In the genomic region with DNA sequence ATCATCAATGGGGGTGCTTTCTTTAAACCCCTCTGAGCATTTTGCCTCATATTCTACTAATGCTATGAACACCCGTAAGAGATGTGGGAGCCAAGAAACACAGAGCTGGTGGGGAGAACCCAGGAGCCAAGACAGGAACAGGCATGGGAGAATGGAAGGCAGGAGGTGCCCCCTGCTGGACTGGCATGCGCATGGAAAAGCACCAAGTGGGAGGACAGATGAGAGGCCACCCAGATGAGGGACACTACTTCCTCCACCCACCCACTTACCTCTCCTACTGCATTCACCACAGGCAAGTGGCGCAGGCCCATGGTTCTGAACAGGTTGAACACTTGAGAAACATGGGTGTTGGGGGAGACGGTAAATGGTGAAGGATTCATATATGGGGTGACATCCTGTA, we compare ENCODE assay signal across 9 mouse cellular contexts. TPM values are rescaled to one million over a fixed set of nuclear protein-coding genes. Genes with fewer than 3 reads are reported as not detected.
DNase-seq lines count a peak whose midpoint lies in the region; ATAC-seq and TF ChIP-seq lines count a peak whose summit lies in the region.
"Had no signal": no experiment of that assay in that cellular context is flagged by ENCODE, and none has a peak within 500 bp of the region (broad histone marks: within the 10 kb centered on the region; RNA-seq: fewer than 3 reads in every experiment).

No protein-coding gene starts in this region.

- H3K4me1 ChIP-seq in spleen, adult 2 months (ENCODE audit: control insufficient read depth, insufficient read depth, insufficient read length), result no peaks in the 10 kb centered on the region
- no peaks in the 10 kb centered on the region for H3K4me1 ChIP-seq in embryonic facial prominence, embryonic 11.5 days (ENCODE audit: control insufficient read depth, insufficient read depth, low read length)
- no peaks in the 10 kb centered on the region for H3K4me1 ChIP-seq in lung, adult 2 months (ENCODE audit: control insufficient read depth, insufficient read depth, low read length)

- no peak overlapping the region for H3K4me3 ChIP-seq in spleen, adult 2 months (ENCODE audit: extremely low read depth, insufficient read depth, insufficient read length)
- H3K4me3 ChIP-seq in embryonic facial prominence, embryonic 11.5 days (ENCODE audit: low read depth, low read length), result no peak overlapping the region
- no peak overlapping the region for H3K4me3 ChIP-seq in lung, adult 2 months (replicated peaks; ENCODE audit: extremely low read depth, low read depth, low read length)
- H3K4me3 ChIP-seq: erythroblast, embryonic 14.5 days had no signal

- DNase-seq in cerebellum, adult 18-20 months, result peak; percentile 30 to 40
- no peak for DNase-seq in cerebellum, adult 11 months
- no peak for DNase-seq in spleen, adult 2 months (ENCODE audit: low read depth in 1 of 2, low spot score in 2 of 2)
- DNase-seq in spleen, adult 12 weeks (ENCODE audit: low spot score), result no peak
- peak; percentile 23 for DNase-seq in embryonic facial prominence, embryonic 11.5 days (ENCODE audit: low spot score)
- peak; percentile 52 to 78 for DNase-seq in kidney, postnatal 36 days
- DNase-seq in lung, adult 2 months, result peak; percentile 22
- peak; percentile 60 for DNase-seq in right cerebral cortex, postnatal 4 days

- no peaks in the 10 kb centered on the region for H3K9me3 ChIP-seq in embryonic facial prominence, embryonic 11.5 days (replicated peaks; ENCODE audit: control insufficient read depth, low read length)

- H3K4me2 ChIP-seq in embryonic facial prominence, embryonic 11.5 days (ENCODE audit: low read depth, low read length), result no peak overlapping the region

- WGBS in spleen, adult 2 months, result 93% methylated on average over 4 of the region's 4 CpGs
- 86% methylated on average over 4 of the region's 4 CpGs for WGBS in embryonic facial prominence, embryonic 11.5 days
- 73% methylated on average over 4 of the region's 4 CpGs for WGBS in lung, adult 2 months

- ATAC-seq in embryonic facial prominence, embryonic 11.5 days (replicated peaks; ENCODE audit: insufficient number of reproducible peaks, low FRiP score, low TSS enrichment, low read depth), result no peak

- no peak for TF ChIP-seq POLR2A in spleen, adult 2 months (IDR thresholded peaks at IDR 0.05; ENCODE audit: low read depth, low read length)
- no peak for TF ChIP-seq POLR2A in lung, adult 2 months (IDR thresholded peaks at IDR 0.05; ENCODE audit: borderline replicate concordance, extremely low read depth, low read depth, low read length)

- H3K27ac ChIP-seq in spleen, adult 2 months (ENCODE audit: insufficient read depth, low read length), result no peak overlapping the region
- no peak overlapping the region for H3K27ac ChIP-seq in embryonic facial prominence, embryonic 11.5 days (replicated peaks; ENCODE audit: low read depth, low read length)

- no peak overlapping the region for H3K9ac ChIP-seq in embryonic facial prominence, embryonic 11.5 days (replicated peaks; ENCODE audit: low read length)

- H3K27me3 ChIP-seq in spleen, adult 2 months (ENCODE audit: control insufficient read depth, insufficient read depth, low read length), result no peaks in the 10 kb centered on the region
- no peaks in the 10 kb centered on the region for H3K27me3 ChIP-seq in embryonic facial prominence, embryonic 11.5 days (ENCODE audit: control insufficient read depth, insufficient read depth, low read length)

- H3K36me3 ChIP-seq in spleen, adult 2 months (ENCODE audit: control insufficient read depth, insufficient read depth, low read length), result peaks cover 52% of the 10 kb centered on the region
- peaks cover 14% of the 10 kb centered on the region for H3K36me3 ChIP-seq in embryonic facial prominence, embryonic 11.5 days (replicated peaks; ENCODE audit: control insufficient read depth, insufficient read depth, low read depth, low read length)

- peak; percentile 29; the same call in 1 of the 2 replicates for TF ChIP-seq CTCF in spleen, adult 2 months (IDR thresholded peaks at IDR 0.05; ENCODE audit: extremely low read depth, insufficient read depth, insufficient read length, insufficient replicate concordance)
- TF ChIP-seq CTCF in lung, adult 2 months (IDR thresholded peaks at IDR 0.05; ENCODE audit: insufficient read depth, low read length), result peak; percentile 57; the same call in 1 of the 2 replicates

RNA-seq across cellular contexts. Expression of a gene that starts 7.9 kb away (rescaled TPM):
- polyA plus RNA-seq in spleen, adult 2 months (2012; rRNA removed), result 0.32 TPM in 1 of 2 replicates, not detected in the other
- 1.9 and 19.5 TPM in 2 replicates for polyA plus RNA-seq in embryonic facial prominence, embryonic 11.5 days (2014; fragmentation: Nextera tagmentation; extraction: Ambion mirVana)
- polyA plus RNA-seq in lung, adult 2 months (2012; rRNA removed), result 31.3 and 55.1 TPM in 2 replicates
- polyA plus RNA-seq: erythroblast, embryonic 14.5 days had no signal

RNA-seq across cellular contexts. Expression of a gene that starts 22.8 kb away (rescaled TPM):
- polyA plus RNA-seq in spleen, adult 2 months (2012; rRNA removed), result not detected in 2 replicates
- 0.57 and 1.0 TPM in 2 replicates for polyA plus RNA-seq in embryonic facial prominence, embryonic 11.5 days (2014; fragmentation: Nextera tagmentation; extraction: Ambion mirVana)
- not detected in 2 replicates for polyA plus RNA-seq in lung, adult 2 months (2012; rRNA removed)
- polyA plus RNA-seq: erythroblast, embryonic 14.5 days had no signal

RNA-seq across cellular contexts. Expression of a gene that starts 30.2 kb away (rescaled TPM):
- 9.8 and 12.1 TPM in 2 replicates for polyA plus RNA-seq in spleen, adult 2 months (2012; rRNA removed)
- 8.9 and 9.8 TPM in 2 replicates for polyA plus RNA-seq in embryonic facial prominence, embryonic 11.5 days (2014; fragmentation: Nextera tagmentation; extraction: Ambion mirVana)
- polyA plus RNA-seq in lung, adult 2 months (2012; rRNA removed), result 14.1 and 14.9 TPM in 2 replicates

RNA-seq across cellular contexts. Expression of a gene that starts 30.5 kb away (rescaled TPM):
- 19.7 and 22.3 TPM in 2 replicates for polyA plus RNA-seq in spleen, adult 2 months (2012; rRNA removed)
- 13.5 and 14.1 TPM in 2 replicates for polyA plus RNA-seq in embryonic facial prominence, embryonic 11.5 days (2014; fragmentation: Nextera tagmentation; extraction: Ambion mirVana)
- 34.8 and 38.9 TPM in 2 replicates for polyA plus RNA-seq in lung, adult 2 months (2012; rRNA removed)

Comparison
In these comparisons a context has a peak if more than half of its experiments do, and no peak if none do; other contexts are left out.
1. DNase-seq: peak in cerebellum, adult 18-20 months (2 of 2), embryonic facial prominence, embryonic 11.5 days (single experiment), kidney, postnatal 36 days (2 of 2), lung, adult 2 months (single experiment) and right cerebral cortex, postnatal 4 days (single experiment); none in cerebellum, adult 11 months (single experiment), spleen, adult 2 months (0 of 2) and spleen, adult 12 weeks (single experiment).